In genomic region chr3:119780876-119781275, GRCm38 (mm10) we compare ENCODE assay signal across 8 mouse cellular contexts. TPM values are rescaled to one million over a fixed set of nuclear protein-coding genes. Genes with fewer than 3 reads are reported as not detected.
A peak's percentile ranks its signal among the peaks of the same experiment; 100 is the strongest.
DNase-seq lines count a peak whose midpoint lies in the region; ATAC-seq and TF ChIP-seq lines count a peak whose summit lies in the region.

No protein-coding gene starts in this region.

- peak; percentile 28 for DNase-seq in embryo, embryonic 10.5 days (ENCODE audit: low spot score)
- no peak for DNase-seq in embryo, embryonic 9.5 days (ENCODE audit: extremely low spot score)
- peak; percentile 25 for DNase-seq in retina, embryonic 14.5 days (ENCODE audit: low spot score)
- no peak for DNase-seq in retina, postnatal 1 day
- no peak for DNase-seq in stomach, postnatal 0 days (ENCODE audit: low spot score)
- DNase-seq in ovary, adult 18-20 months (ENCODE audit: low spot score), result no peak
- no peak for DNase-seq in urinary bladder, postnatal 36 days (ENCODE audit: low spot score in 2 of 2)

- no peak overlapping the region for H3K9ac ChIP-seq in liver, embryonic 12.5 days
- H3K9ac ChIP-seq in stomach, postnatal 0 days (ENCODE audit: low read length), result no peak overlapping the region

- no peaks in the 10 kb centered on the region for H3K27me3 ChIP-seq in liver, embryonic 12.5 days (replicated peaks)
- H3K27me3 ChIP-seq in stomach, postnatal 0 days (ENCODE audit: control insufficient read depth, insufficient read depth, low read length), result no peaks in the 10 kb centered on the region

- H3K4me1 ChIP-seq in liver, embryonic 12.5 days, result peaks cover 35% of the 10 kb centered on the region
- H3K4me1 ChIP-seq in stomach, postnatal 0 days (replicated peaks; ENCODE audit: control insufficient read depth, insufficient read depth), result no peaks in the 10 kb centered on the region

- H3K9me3 ChIP-seq in liver, embryonic 12.5 days (replicated peaks), result no peaks in the 10 kb centered on the region
- H3K9me3 ChIP-seq in stomach, postnatal 0 days (ENCODE audit: control insufficient read depth, low read length), result no peaks in the 10 kb centered on the region

- no peak for TF ChIP-seq EP300 in stomach, postnatal 0 days (optimal IDR thresholded peaks at IDR 0.05)

- H3K27ac ChIP-seq in liver, embryonic 12.5 days, result no peak overlapping the region
- no peak overlapping the region for H3K27ac ChIP-seq in stomach, postnatal 0 days (replicated peaks)

- no peak for ATAC-seq in liver, embryonic 12.5 days
- no peak for ATAC-seq in stomach, postnatal 0 days (ENCODE audit: low FRiP score, low TSS enrichment)

- no peak for TF ChIP-seq CTCF in stomach, postnatal 0 days (IDR thresholded peaks at IDR 0.05; ENCODE audit: low read depth)

- peak overlapping the region; percentile 28 for H3K4me2 ChIP-seq in liver, embryonic 12.5 days
- peak overlapping the region; percentile 21; the same call in 1 of the 2 replicates for H3K4me2 ChIP-seq in stomach, postnatal 0 days (replicated peaks; ENCODE audit: low read depth)

- H3K36me3 ChIP-seq in liver, embryonic 12.5 days, result peaks cover 13% of the 10 kb centered on the region
- H3K36me3 ChIP-seq in stomach, postnatal 0 days (ENCODE audit: control insufficient read depth, insufficient read depth, low read length), result no peaks in the 10 kb centered on the region

- no peak overlapping the region for H3K4me3 ChIP-seq in liver, embryonic 12.5 days
- no peak overlapping the region for H3K4me3 ChIP-seq in stomach, postnatal 0 days (ENCODE audit: low read depth, low read length)

RNA-seq across cellular contexts. Expression of gene Ptbp2, which starts 3.4 kb away (rescaled TPM):
- polyA plus RNA-seq in liver, embryonic 12.5 days (2016; fragmentation: Nextera tagmentation; extraction: Ambion mirVana), result 12.8 and 14.3 TPM in 2 replicates
- 26.8 and 27.5 TPM in 2 replicates for polyA plus RNA-seq in stomach, postnatal 0 days (2015; fragmentation: Nextera tagmentation; extraction: Ambion mirVana)

Comparison
In these comparisons a context has a peak if more than half of its experiments do, and no peak if none do; other contexts are left out.
1. DNase-seq: peak in embryo, embryonic 10.5 days (single experiment) and retina, embryonic 14.5 days (single experiment); none in embryo, embryonic 9.5 days (single experiment), retina, postnatal 1 day (single experiment), stomach, postnatal 0 days (single experiment), ovary, adult 18-20 months (single experiment) and urinary bladder, postnatal 36 days (0 of 2).